Mouse (Mus musculus): ENCODE measurements around the gene Katnal1. TPM values are rescaled to one million over a fixed set of nuclear protein-coding genes. Genes with fewer than 3 reads are reported as not detected.

Katnal1 gene
- total and polyA plus RNA-seq, 3 experiments = 2.8 to 7.0 (median 3.2) TPM

GRCm38 (mm10) chr5:148954314-148955060 is 25.4 kb upstream of the Katnal1 start:
- Histone ChIP-seq H3K4me1 (ENCODE audit: control insufficient read depth in 1 of 2, insufficient read depth in 2 of 2) (peaks cover 8 to 30% of the 10 kb centered on the region in 2 experiments), H3K27ac (ENCODE audit: insufficient read depth, low read depth) (no peak overlapping the region), H3K9ac (ENCODE audit: insufficient read depth, low read depth) (no peak overlapping the region), H3K79me2 (replicated peaks; ENCODE audit: control insufficient read depth, extremely low read depth, insufficient read depth, poor library complexity, severe bottlenecking) (no peaks in the 10 kb centered on the region), H3K4me2 (ENCODE audit: insufficient read depth, low read depth, poor library complexity, severe bottlenecking) (no peak overlapping the region), H3K27me3 (replicated peaks) (peaks cover 2% of the 10 kb centered on the region), H3K4me3 (replicated peaks in 1 of 3; ENCODE audit: low read depth in 2 of 3, low read length in 2 of 3, poor library complexity in 1 of 3) (no peak overlapping the region), H3K9me3 (replicated peaks; ENCODE audit: low read length) (peaks cover 4% of the 10 kb centered on the region), H3K36me3 (replicated peaks in 1 of 2; ENCODE audit: control insufficient read depth in 1 of 2, insufficient read depth in 1 of 2, low read length in 1 of 2) (no peaks in the 10 kb centered on the region)
- no peak for TF ChIP-seq MAZ (IDR thresholded peaks at IDR 0.05; ENCODE audit: low read depth, low read length)
- TF ChIP-seq USF2 (conservative IDR thresholded peaks at IDR 0.05; ENCODE audit: low read depth, low read length) = no peak
- no peak for TF ChIP-seq JUND (conservative IDR thresholded peaks at IDR 0.05; ENCODE audit: low read depth, low read length)
- no peak for TF ChIP-seq ETS1 (conservative IDR thresholded peaks at IDR 0.05; ENCODE audit: low read depth, low read length)
- TF ChIP-seq E2F4 (IDR thresholded peaks at IDR 0.05; ENCODE audit: insufficient replicate concordance, low read depth, low read length) = no peak
- TF ChIP-seq POLR2A (IDR thresholded peaks at IDR 0.05; ENCODE audit: low read depth, low read length) = no peak
- TF ChIP-seq CHD2 (IDR thresholded peaks at IDR 0.05; ENCODE audit: low read length) = no peak
- no peak for TF ChIP-seq IRF4 (IDR thresholded peaks at IDR 0.05; ENCODE audit: low read depth, low read length)
- TF ChIP-seq ZC3H11A (IDR thresholded peaks at IDR 0.05; ENCODE audit: low read depth, low read length) = no peak
- no peak for TF ChIP-seq CHD1 (IDR thresholded peaks at IDR 0.05; ENCODE audit: low read depth, low read length)
- no peak for TF ChIP-seq PAX5 (IDR thresholded peaks at IDR 0.05; ENCODE audit: low read length)
- no peak for TF ChIP-seq UBTF (IDR thresholded peaks at IDR 0.05; ENCODE audit: low read depth, low read length)
- no peak for TF ChIP-seq ZKSCAN1 (IDR thresholded peaks at IDR 0.05; ENCODE audit: borderline replicate concordance, low read depth, low read length)
- TF ChIP-seq ELF1 (IDR thresholded peaks at IDR 0.05; ENCODE audit: low read depth, low read length) = no peak
- DNase-seq (ENCODE audit: extremely low read depth) = no peak
- in situ Hi-C loops (cut with MboI; ENCODE audit: low pct_ligation_motif_present, low pct_unique_long_range_greater_than_20kb, low sequenced_read_pairs) = loop anchor here (10.0 kb wide), 1 partner anchor 140 kb away; no protein-coding TSS in a partner anchor
- dilution Hi-C loops (cut with MboI; ENCODE audit: extremely low pct_ligation_motif_present, extremely low pct_unique_long_range_greater_than_20kb, low sequenced_read_pairs) = no loop called here

- Histone ChIP-seq H3K9ac (ENCODE audit: insufficient read depth, low read depth) (no peak overlapping the region), H3K27ac (ENCODE audit: insufficient read depth, low read depth) (no peak overlapping the region), H3K4me2 (ENCODE audit: insufficient read depth, low read depth, poor library complexity, severe bottlenecking) (no peak overlapping the region), H3K79me2 (replicated peaks; ENCODE audit: control insufficient read depth, extremely low read depth, insufficient read depth, poor library complexity, severe bottlenecking) (no peaks in the 10 kb centered on the region), H3K9me3 (replicated peaks; ENCODE audit: low read length) (peaks cover 4% of the 10 kb centered on the region), H3K27me3 (replicated peaks) (peaks cover 1% of the 10 kb centered on the region), H3K4me1 (ENCODE audit: control insufficient read depth in 1 of 2, insufficient read depth in 2 of 2) (peaks cover 8 to 16% of the 10 kb centered on the region in 2 experiments), H3K36me3 (replicated peaks in 1 of 2; ENCODE audit: control insufficient read depth in 1 of 2, insufficient read depth in 1 of 2, low read length in 1 of 2) (no peaks in the 10 kb centered on the region), H3K4me3 (replicated peaks in 1 of 3; ENCODE audit: low read depth in 2 of 3, low read length in 2 of 3, poor library complexity in 1 of 3) (no peak overlapping the region)
- DNase-seq (ENCODE audit: extremely low read depth) = no peak
- dilution Hi-C loops (cut with MboI; ENCODE audit: extremely low pct_ligation_motif_present, extremely low pct_unique_long_range_greater_than_20kb, low sequenced_read_pairs) = no loop called here
- in situ Hi-C loops (cut with MboI; ENCODE audit: low pct_ligation_motif_present, low pct_unique_long_range_greater_than_20kb, low sequenced_read_pairs) = loop anchor here (10.0 kb wide), 1 partner anchor 138 kb away; no protein-coding TSS in a partner anchor
- TF ChIP-seq SIN3A (IDR thresholded peaks at IDR 0.05; ENCODE audit: low read length) (no peak), CHD2 (IDR thresholded peaks at IDR 0.05; ENCODE audit: low read length) (no peak), JUN (IDR thresholded peaks at IDR 0.05; ENCODE audit: insufficient read depth, low read depth, low read length) (no peak), NRF1 (IDR thresholded peaks at IDR 0.05; ENCODE audit: low read depth, low read length) (no peak), MEF2A (IDR thresholded peaks at IDR 0.05; ENCODE audit: borderline replicate concordance, low read depth, low read length) (no peak), MAFK (IDR thresholded peaks at IDR 0.05; ENCODE audit: insufficient replicate concordance, low read length) (no peak), POLR2AphosphoS2 (IDR thresholded peaks at IDR 0.05; ENCODE audit: low read depth, low read length) (no peak), BHLHE40 (IDR thresholded peaks at IDR 0.05; ENCODE audit: low read depth, low read length) (no peak), HCFC1 (IDR thresholded peaks at IDR 0.05; ENCODE audit: low read depth, low read length) (no peak), ZNF384 (IDR thresholded peaks at IDR 0.05; ENCODE audit: low read depth, low read length) (no peak), CTCF (conservative IDR thresholded peaks at IDR 0.05 in 1 of 2, IDR thresholded peaks at IDR 0.05 in 1 of 2; ENCODE audit: low read depth in 2 of 2, low read length in 2 of 2) (no peak), MAZ (IDR thresholded peaks at IDR 0.05; ENCODE audit: low read depth, low read length) (no peak), E2F4 (IDR thresholded peaks at IDR 0.05; ENCODE audit: insufficient replicate concordance, low read depth, low read length) (no peak), TCF12 (IDR thresholded peaks at IDR 0.05; ENCODE audit: low read depth, low read length) (no peak), USF2 (conservative IDR thresholded peaks at IDR 0.05; ENCODE audit: low read depth, low read length) (no peak)
Observed at GRCm38 (mm10) chr5:148953098-148953497, 24.0 kb upstream of the Katnal1 start.
